Mouse (Mus musculus) frontal cortex, postnatal 25 days (tissue): ENCODE data around the gene Myoz1.
"Not testable (repeated sequence)": the region's sequence is repeated elsewhere in the genome, so short reads cannot be mapped to it uniquely, and the experiment has no call there.

ENCODE experiments used
- DNase-seq, 2 experiments: peaks; one replicate each; pipeline ENCODE4 v3.0.0; 2022; ENCODE audit warnings: low spot score in 2 of 2

Myoz1 gene

GRCm38 (mm10) chr14:20638702-20639101, 17.6 kb downstream of the Myoz1 start:
- no peak for DNase-seq

- DNase-seq: no peak
Observed at GRCm38 (mm10) chr14:20637818-20638574, 18.3 kb downstream of the Myoz1 start.

- DNase-seq: not testable (repeated sequence)
Observed at GRCm38 (mm10) chr14:20636968-20637367, 19.4 kb downstream of the Myoz1 start.

GRCm38 (mm10) chr14:20635546-20635945, 20.8 kb downstream of the Myoz1 start:
- no peak for DNase-seq

GRCm38 (mm10) chr14:20631253-20631652, 25.1 kb downstream of the Myoz1 start:
- no peak for DNase-seq

- DNase-seq: no peak
Observed at GRCm38 (mm10) chr14:20626971-20627370, 29.4 kb downstream of the Myoz1 start.

- DNase-seq: no peak
Observed at GRCm38 (mm10) chr14:20626447-20626846, 29.9 kb downstream of the Myoz1 start.

GRCm38 (mm10) chr14:20622907-20623306, 33.4 kb downstream of the Myoz1 start:
- DNase-seq: no peak

GRCm38 (mm10) chr14:20622412-20622811, 33.9 kb downstream of the Myoz1 start:
- no peak for DNase-seq

- no peak for DNase-seq
Observed at GRCm38 (mm10) chr14:20621903-20622302, 34.4 kb downstream of the Myoz1 start.

- DNase-seq: no peak
Observed at GRCm38 (mm10) chr14:20619131-20619530, 37.2 kb downstream of the Myoz1 start.

GRCm38 (mm10) chr14:20618211-20618610, 38.1 kb downstream of the Myoz1 start:
- no peak for DNase-seq

GRCm38 (mm10) chr14:20616421-20616820, 39.9 kb downstream of the Myoz1 start:
- no peak for DNase-seq

GRCm38 (mm10) chr14:20615075-20615474, 41.3 kb downstream of the Myoz1 start:
- DNase-seq: no peak

GRCm38 (mm10) chr14:20612820-20613219, 43.5 kb downstream of the Myoz1 start:
- DNase-seq: no peak

GRCm38 (mm10) chr14:20610146-20610545, 46.2 kb downstream of the Myoz1 start:
- DNase-seq: no peak

GRCm38 (mm10) chr14:20609519-20609918, 46.8 kb downstream of the Myoz1 start:
- no peak for DNase-seq

- DNase-seq: no peak
Observed at GRCm38 (mm10) chr14:20607396-20608126, 48.8 kb downstream of the Myoz1 start.

GRCm38 (mm10) chr14:20601287-20601686, 55.1 kb downstream of the Myoz1 start:
- DNase-seq: no peak

GRCm38 (mm10) chr14:20600203-20600602, 56.1 kb downstream of the Myoz1 start:
- DNase-seq: no peak

- DNase-seq: no peak
Observed at GRCm38 (mm10) chr14:20599542-20599941, 56.8 kb downstream of the Myoz1 start.
